Mouse (Mus musculus): Measurements from ENCODE around the gene Tspear.
A peak's percentile ranks its signal among the peaks of the same experiment; 100 is the strongest.
"Not testable (repeated sequence)": the region's sequence is repeated elsewhere in the genome, so short reads cannot be mapped to it uniquely, and the experiment has no call there.

Tspear gene

DNA sequence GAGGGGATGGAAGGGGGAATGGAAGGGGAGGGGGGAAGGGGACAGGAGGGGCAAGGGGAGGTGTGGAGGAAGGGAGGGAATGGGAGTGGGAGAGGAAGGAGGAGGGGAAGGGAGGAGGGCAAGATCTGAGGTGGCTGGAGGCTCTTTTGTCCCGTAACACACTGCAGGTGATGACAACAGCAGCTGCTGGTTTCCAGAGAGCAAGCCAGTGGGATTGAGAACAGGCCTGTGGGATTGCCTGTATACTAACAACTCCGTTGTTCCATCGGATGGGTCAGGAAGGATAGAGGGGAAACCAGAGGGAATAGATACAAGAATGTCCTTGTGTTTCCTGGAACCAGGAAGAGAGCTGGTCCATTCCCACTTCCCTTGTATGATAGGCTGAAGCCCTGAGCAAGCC, 111.3 kb downstream of the Tspear start:
- DNase-seq: no peak

DNA sequence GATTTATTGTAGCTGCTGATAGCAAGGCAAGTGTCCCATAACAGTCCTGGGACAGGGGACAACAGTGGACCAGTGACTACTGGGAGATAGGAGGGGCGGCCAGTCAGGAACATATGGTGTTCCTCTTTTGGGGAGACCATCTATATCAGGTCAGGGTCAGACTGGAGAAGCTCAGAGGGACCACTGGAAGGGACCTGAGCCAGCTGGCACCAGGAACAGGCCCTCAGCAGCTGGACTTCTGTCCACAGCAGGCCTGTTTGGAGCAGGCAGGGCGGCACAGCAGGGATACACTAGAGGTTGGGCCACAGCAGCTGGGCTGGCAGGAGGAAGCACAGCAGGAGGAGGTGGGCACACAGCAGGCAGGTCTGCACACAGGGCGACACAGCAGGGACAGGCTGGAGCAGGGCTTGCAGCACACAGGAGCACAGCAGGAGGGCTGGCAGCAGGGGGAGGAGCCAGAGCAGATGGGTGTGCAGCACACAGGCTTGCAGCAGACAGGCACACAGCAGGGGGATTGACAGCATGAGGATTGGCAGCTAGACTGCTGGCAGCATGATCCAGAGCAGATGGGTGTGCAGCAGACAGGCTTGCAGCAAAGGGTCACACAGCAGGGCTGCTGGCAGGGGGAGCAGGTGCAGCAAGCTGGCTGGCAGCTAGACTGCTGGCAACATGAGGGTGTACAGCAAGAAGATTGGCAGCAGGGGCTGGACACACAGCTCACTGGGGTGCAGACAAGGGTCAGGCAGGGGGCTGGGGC, 112.0 kb downstream of the Tspear start:
- DNase-seq: not testable (repeated sequence)

- DNase-seq: no peak
Measured at GRCm38 (mm10) chr10:77798921-77799508, 112.6 kb downstream of the Tspear start, which contains the start of gene Gm19668. Gene Gm19668 (minus strand): TSS chr10:77799133.

GRCm38 (mm10) chr10:77804095-77804494, 117.7 kb downstream of the Tspear start:
- no peak for DNase-seq

- no peak for DNase-seq
Measured at GRCm38 (mm10) chr10:77811743-77812142, 125.4 kb downstream of the Tspear start, which contains the start of gene Gm9507. Gene Gm9507 (minus strand): TSS chr10:77811843.

DNA sequence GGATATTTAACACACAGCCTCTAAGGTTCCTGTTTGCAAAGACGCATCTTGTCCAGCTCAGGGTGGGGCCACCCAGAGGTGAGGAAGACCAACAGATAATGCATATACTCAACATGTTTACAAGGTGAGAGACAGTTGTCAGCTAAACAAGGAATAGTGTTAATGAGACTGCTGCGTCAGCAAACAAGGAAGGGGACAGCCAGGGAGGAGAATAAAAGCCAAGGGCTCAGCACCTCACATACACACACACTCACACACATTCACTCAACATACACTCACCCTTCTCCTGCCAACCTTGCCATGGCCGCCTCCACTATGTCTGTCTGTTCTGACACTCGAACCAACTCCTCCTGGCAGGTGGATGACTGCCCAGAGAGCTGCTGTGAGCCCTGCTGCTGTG, 128.0 kb downstream of the Tspear start, which contains the start of gene Gm2696:
Gene Gm2696, plus strand, starts transcription at position 301 of the 400 bp plus-strand sequence.
- no peak for DNase-seq

- peak; percentile 33 for DNase-seq
Measured at GRCm38 (mm10) chr10:77815514-77815913, 129.1 kb downstream of the Tspear start.

DNA sequence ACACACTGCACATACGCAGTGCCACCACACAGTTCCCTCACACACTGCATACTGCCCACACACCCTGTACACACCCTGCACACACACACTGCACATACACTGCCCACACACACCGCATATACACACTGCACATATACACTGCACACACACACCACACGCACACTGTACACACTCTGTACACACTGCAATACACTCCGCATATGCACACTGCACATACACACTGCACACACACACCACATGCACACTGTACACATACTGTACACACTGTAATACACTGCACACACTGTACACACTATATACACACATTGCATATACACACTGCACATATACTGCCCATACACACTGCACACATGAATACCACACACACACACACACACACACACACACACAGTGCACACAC, 132.2 kb downstream of the Tspear start:
- no peak for DNase-seq

- no peak for DNase-seq
Measured at GRCm38 (mm10) chr10:77819203-77819602, 132.8 kb downstream of the Tspear start.

DNA sequence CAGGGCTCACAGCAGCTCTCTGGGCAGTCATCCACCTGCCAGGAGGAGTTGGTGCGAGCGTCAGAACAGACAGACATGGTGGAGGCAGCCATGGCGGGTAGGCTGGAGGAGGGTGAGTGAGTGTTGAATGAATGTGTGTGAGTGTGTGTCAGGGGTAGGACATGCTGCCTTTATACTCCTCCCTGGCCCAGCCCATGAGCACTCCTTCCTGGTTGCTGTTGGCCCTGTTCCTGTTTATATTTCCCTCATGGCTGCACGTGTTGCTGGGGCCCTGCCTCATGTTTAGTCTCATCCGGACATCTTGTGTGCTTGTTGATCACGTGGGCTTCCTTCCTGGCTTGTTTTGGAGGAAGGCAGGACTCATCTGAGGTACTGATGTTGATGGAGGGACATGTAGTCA, 140.6 kb downstream of the Tspear start, which contains the start of gene Krtap10-4:
Gene Krtap10-4, minus strand, starts transcription at position 145 of the 400 bp plus-strand sequence.
- no peak for DNase-seq

DNA sequence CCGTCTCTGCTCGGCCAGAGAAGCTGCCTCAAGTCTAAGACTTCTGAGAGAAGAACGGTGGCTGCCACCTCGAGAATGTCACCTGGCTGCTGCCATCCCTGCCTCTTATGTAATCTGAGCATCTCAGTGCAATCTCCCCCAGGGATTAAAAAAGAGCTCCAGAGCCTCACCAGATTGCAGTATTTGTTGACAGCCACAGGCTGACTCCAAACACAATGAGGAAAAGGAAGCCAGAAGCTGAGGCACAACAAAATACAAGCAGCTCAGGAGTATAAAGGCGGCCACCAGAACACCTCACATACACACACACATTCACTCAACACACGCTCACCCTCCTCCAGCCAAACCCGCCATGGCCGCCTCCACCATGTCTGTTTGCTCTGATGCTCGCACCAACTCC, 149.3 kb downstream of the Tspear start, which contains the start of gene Krtap10-10:
Gene Krtap10-10, plus strand, starts transcription at position 301 of the 400 bp plus-strand sequence.
- no peak for DNase-seq

- no peak for DNase-seq
Measured at GRCm38 (mm10) chr10:77839006-77839405, 152.6 kb downstream of the Tspear start.

- DNase-seq: no peak
Measured at GRCm38 (mm10) chr10:77846503-77846902, 160.1 kb downstream of the Tspear start, which contains the start of gene Gm36176. Gene Gm36176 (plus strand): TSS chr10:77846803.

- no peak for DNase-seq
Measured at GRCm38 (mm10) chr10:77846961-77847360, 160.6 kb downstream of the Tspear start.

DNA sequence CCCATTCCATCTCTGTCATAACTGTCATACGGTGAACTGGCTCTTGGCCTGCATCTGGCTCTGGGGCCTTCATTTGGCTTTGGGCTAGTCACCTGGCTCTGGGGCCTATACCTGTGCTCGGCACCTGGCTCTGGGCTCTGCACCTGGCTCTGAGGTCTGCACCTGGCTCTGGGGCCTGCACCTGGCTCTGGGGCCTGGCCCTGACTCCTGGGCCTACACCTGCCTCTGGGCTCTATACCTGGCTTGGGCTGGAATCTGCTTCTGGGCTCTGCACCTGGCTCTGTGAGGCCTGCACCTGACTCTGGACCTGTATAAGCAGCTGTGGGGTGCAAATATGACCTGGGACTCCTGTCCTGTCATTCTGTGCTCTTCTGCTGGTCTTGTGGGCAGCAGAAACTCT, 161.2 kb downstream of the Tspear start:
- DNase-seq: no peak

GRCm38 (mm10) chr10:77852559-77852958, 166.2 kb downstream of the Tspear start, which contains the start of gene Gm10318:
Gene Gm10318 (plus strand): TSS chr10:77852859.
- DNase-seq: no peak

DNA sequence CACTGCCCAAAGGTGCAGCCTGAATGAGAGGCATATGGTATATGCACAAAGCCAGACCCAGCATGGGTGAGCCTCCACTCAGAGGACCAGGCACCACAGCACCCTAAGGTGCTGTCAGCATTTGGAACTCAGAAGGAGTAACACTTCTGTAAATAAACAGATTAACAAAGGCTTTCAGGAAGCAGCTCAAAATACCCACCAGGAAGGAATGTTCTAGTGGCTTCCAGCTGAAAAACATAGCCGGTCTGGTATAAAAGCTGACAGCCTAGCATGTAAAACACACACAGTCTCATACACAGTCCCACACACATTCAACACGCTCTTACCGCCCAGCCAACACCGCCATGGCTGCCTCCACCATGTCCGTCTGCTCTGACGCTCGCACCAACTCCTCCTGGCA, 175.3 kb downstream of the Tspear start, which contains the start of gene Gm3285:
Gene Gm3285, plus strand, starts transcription at position 301 of the 400 bp plus-strand sequence.
- DNase-seq: no peak

GRCm38 (mm10) chr10:77864067-77864761, 177.8 kb downstream of the Tspear start:
- DNase-seq: no peak

DNA sequence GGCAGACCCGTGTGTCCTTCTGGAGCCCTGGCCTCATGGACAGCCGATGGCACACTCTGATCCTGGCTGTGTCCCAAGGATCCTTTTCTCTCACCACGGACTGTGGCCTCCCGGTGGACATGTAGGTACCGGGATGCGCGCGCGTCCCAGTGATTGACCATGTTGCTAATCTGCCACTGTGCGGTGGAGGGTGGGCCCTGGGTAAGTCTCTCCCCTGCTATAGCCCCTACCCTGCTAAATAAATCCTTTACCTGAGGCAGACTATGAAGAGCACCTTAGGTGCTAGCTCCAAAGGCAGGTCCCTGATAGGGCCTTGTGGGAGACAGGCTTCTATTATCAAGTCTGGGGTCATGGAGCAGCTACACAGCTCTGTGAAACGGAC, 178.4 kb downstream of the Tspear start:
- DNase-seq: no peak

- no peak for DNase-seq
Measured at GRCm38 (mm10) chr10:77867546-77867945, 181.2 kb downstream of the Tspear start.

DNA sequence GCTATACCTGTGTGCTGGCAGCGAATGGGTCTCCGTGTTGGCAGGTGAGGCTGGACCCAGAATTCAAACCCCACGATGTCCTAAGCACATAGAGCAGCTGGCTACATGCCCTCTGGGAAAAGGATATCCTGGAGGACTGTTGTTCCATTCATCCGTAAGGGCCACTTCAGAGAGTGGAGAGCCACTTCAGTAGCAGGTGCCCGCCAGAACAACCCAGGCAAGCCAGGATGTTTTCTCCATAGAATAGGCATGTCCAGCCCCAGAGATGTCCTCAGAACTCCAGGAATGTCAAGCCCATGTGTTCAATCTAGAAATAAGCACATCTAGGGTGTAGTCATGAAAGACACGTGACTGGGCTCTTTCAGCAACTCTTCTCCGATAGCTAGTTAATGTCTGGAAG, 183.3 kb downstream of the Tspear start:
- no peak for DNase-seq

GRCm38 (mm10) chr10:77878985-77879384, 192.6 kb downstream of the Tspear start:
- no peak for DNase-seq

DNA sequence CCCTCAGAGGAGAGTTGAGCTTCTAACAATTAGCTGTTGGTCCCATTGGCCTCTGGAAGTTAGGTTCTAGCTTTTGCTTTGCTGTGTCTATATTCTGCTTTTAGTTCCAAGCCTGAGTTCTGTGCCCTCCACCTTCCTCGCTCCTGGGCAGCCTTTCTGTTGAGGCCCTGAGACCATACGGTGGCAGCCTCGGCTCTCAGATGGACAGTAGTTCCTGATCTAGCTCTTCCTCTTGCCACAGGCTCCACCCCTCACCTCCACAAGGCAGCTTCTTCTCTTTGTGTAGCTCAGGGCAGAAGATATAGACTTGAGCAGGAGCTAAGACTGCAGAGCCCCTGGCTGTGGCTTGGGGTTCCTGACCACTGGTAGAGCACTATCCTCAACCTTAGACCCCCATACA, 193.9 kb downstream of the Tspear start:
- DNase-seq: no peak
